Mouse (Mus musculus) embryonic fibroblast, embryonic 13.5 days (primary cell): ENCODE data around the gene Tpk1. TPM values are rescaled to one million over a fixed set of nuclear protein-coding genes. Genes with fewer than 3 reads are reported as not detected.
"Not testable (repeated sequence)": the region's sequence is repeated elsewhere in the genome, so short reads cannot be mapped to it uniquely, and the experiment has no call there.

Experiments used
- H3K27ac ChIP-seq: 2 replicates; pipeline ENCODE4 v1.5.1; 2012; ENCODE audit warnings: low read length, control low read depth, inconsistent platforms; ENCODE audit not compliant: insufficient read depth
- H3K4me1 ChIP-seq: 2 replicates; pipeline ENCODE4 v1.6.1; 2011; ENCODE audit warnings: low read length; ENCODE audit not compliant: control insufficient read depth, insufficient read depth
- H3K4me3 ChIP-seq: 2 replicates; pipeline ENCODE4 v1.5.1; 2011; ENCODE audit warnings: mild to moderate bottlenecking, control low read depth, low read length; ENCODE audit not compliant: insufficient read depth
- CTCF ChIP-seq: IDR thresholded peaks from 2 replicates; pipeline ENCODE4 v1.5.1; 2011; ENCODE audit warnings: mild to moderate bottlenecking, control low read depth, low read length, moderate library complexity, borderline replicate concordance; ENCODE audit not compliant: insufficient read depth
- POLR2A ChIP-seq: IDR thresholded peaks from 2 replicates; pipeline ENCODE4 v1.6.1; 2011; ENCODE audit warnings: low read depth, mild to moderate bottlenecking, control low read depth, low read length, moderate library complexity
- polyA plus RNA-seq: library from polyadenylated mRNA; stranded (reverse); fragments of >200 nt; gene quantifications from 2 replicates; pipeline ENCODE4 v1.2.4, GENCODE M21; 2011; ENCODE audit warnings: low read depth; ENCODE audit not compliant: missing spikeins, insufficient read length

Gene Tpk1
- polyA plus RNA-seq, 1 experiment: 16.3 TPM

GRCm38 (mm10) chr6:43642375-43642774 lies 23.7 kb downstream of the Tpk1 start:
- H3K27ac ChIP-seq: no peak overlapping the region
- no peak for TF ChIP-seq CTCF
- no peak for TF ChIP-seq POLR2A
- peaks cover 5% of the 10 kb centered on the region for H3K4me1 ChIP-seq
- H3K4me3 ChIP-seq: no peak overlapping the region

- H3K4me3 ChIP-seq: no peak overlapping the region
- TF ChIP-seq POLR2A (no peak), CTCF (no peak)
- peaks cover 5% of the 10 kb centered on the region for H3K4me1 ChIP-seq
- H3K27ac ChIP-seq: no peak overlapping the region
Measured at GRCm38 (mm10) chr6:43640621-43641020, 25.5 kb downstream of the Tpk1 start.

DNA sequence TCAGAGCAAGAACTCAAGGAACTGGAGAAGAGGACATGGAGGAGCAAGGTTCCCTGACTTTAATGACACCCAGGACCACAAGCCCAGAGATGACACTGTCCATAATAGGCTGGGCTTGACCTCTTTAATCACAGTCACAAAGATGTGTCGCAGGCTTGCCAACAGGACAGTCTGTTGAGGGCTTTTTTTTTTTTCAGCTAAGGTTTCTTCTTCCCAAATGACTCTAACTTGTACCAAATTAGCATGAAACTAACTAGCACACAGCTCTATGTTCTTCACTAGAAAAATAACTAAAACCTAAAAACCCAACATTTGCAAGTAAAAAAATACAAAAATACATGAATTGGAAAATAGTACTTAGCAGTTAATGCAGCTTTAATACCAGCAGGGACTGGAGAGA lies 27.2 kb downstream of the Tpk1 start:
- TF ChIP-seq CTCF (no peak), POLR2A (no peak)
- H3K27ac ChIP-seq: no peak overlapping the region
- peaks cover 4% of the 10 kb centered on the region for H3K4me1 ChIP-seq
- no peak overlapping the region for H3K4me3 ChIP-seq

DNA sequence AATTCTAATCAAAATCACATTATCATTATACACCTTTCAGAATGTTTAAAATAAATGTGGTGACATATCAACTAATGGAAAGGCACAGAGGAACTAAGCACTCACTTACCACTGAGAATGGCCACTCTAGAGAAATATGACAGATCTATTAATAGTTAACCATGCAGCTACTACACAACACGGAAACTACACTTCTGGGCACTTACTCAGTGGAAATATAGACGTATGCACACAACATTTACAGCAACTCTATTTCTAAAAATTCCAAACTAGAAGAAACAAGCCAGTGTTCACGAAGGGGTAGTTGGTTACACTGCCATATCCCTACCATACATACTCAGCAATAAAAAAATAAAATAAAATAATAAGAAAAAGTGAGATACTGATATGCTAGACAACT lies 28.0 kb downstream of the Tpk1 start:
- no peak for TF ChIP-seq POLR2A
- TF ChIP-seq CTCF: no peak
- H3K4me1 ChIP-seq: peaks cover 5% of the 10 kb centered on the region; the same call in 1 of the 2 replicates
- H3K4me3 ChIP-seq: no peak overlapping the region
- H3K27ac ChIP-seq: no peak overlapping the region

- no peak for TF ChIP-seq POLR2A
- TF ChIP-seq CTCF: no peak
- no peak overlapping the region for H3K4me3 ChIP-seq
- H3K4me1 ChIP-seq: peaks cover 5% of the 10 kb centered on the region; the same call in 1 of the 2 replicates
- H3K27ac ChIP-seq: no peak overlapping the region
Measured at GRCm38 (mm10) chr6:43636980-43637638, 29.0 kb downstream of the Tpk1 start.

GRCm38 (mm10) chr6:43633308-43633963 lies 32.6 kb downstream of the Tpk1 start:
- no peak for TF ChIP-seq POLR2A
- no peak for TF ChIP-seq CTCF
- Histone ChIP-seq H3K27ac (peak overlapping the region; percentile 61; the same call in 1 of the 2 replicates), H3K4me3 (no peak overlapping the region), H3K4me1 (peaks cover 3% of the 10 kb centered on the region; the same call in 1 of the 2 replicates)

- peaks cover 3% of the 10 kb centered on the region; the same call in 1 of the 2 replicates for H3K4me1 ChIP-seq
- H3K27ac ChIP-seq: no peak overlapping the region
- TF ChIP-seq POLR2A: no peak
- no peak for TF ChIP-seq CTCF
- H3K4me3 ChIP-seq: no peak overlapping the region
Measured at GRCm38 (mm10) chr6:43632871-43633270, 33.2 kb downstream of the Tpk1 start.

DNA sequence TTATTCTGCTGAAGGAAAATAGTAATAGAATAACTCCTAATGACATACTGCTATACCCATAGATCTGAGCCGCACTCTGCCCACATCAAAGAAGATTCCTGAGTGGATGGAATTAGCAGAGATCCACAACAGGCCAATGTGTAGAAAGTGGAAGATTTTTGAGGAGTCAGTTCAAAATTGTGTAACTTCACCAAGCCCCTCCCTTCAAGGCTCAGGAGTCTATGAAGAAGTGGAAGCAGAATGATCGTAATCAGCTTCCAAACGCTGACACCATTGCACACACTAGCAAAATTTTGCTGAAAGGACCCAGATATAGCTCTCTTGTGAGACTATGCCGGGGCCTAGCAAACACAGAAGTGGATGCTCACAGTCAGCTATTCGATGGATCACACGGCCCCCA lies 42.6 kb downstream of the Tpk1 start:
- not testable (repeated sequence) for H3K27ac ChIP-seq, H3K4me3 ChIP-seq, H3K4me1 ChIP-seq

GRCm38 (mm10) chr6:43619258-43619657 lies 46.8 kb downstream of the Tpk1 start:
- Histone ChIP-seq H3K27ac (no peak overlapping the region), H3K4me1 (no peaks in the 10 kb centered on the region), H3K4me3 (no peak overlapping the region)
- TF ChIP-seq CTCF (no peak), POLR2A (no peak)

DNA sequence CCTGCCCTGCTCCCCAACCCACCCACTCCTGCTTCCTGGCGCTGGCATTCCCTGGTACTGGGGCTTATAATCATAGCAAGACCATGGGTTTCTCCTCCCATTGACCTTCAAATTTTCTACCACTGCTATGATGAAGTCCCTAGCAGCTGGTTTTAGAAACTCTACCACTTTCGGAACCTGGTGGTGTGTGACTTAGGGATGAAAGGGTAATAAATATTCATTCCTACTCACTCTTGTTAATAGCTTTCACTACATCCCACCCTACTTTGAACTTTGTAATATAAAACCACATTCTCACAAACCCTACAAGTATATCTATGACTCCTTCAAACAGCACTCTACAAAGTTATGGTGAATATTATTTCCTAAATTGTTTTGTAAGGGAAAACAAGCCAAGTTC lies 54.3 kb downstream of the Tpk1 start:
- no peak overlapping the region for H3K27ac ChIP-seq
- TF ChIP-seq CTCF (no peak), POLR2A (no peak)
- H3K4me3 ChIP-seq: no peak overlapping the region
- H3K4me1 ChIP-seq: no peaks in the 10 kb centered on the region
